Mouse (Mus musculus): ENCODE measurements around the gene Atg3.

Atg3 gene

DNA sequence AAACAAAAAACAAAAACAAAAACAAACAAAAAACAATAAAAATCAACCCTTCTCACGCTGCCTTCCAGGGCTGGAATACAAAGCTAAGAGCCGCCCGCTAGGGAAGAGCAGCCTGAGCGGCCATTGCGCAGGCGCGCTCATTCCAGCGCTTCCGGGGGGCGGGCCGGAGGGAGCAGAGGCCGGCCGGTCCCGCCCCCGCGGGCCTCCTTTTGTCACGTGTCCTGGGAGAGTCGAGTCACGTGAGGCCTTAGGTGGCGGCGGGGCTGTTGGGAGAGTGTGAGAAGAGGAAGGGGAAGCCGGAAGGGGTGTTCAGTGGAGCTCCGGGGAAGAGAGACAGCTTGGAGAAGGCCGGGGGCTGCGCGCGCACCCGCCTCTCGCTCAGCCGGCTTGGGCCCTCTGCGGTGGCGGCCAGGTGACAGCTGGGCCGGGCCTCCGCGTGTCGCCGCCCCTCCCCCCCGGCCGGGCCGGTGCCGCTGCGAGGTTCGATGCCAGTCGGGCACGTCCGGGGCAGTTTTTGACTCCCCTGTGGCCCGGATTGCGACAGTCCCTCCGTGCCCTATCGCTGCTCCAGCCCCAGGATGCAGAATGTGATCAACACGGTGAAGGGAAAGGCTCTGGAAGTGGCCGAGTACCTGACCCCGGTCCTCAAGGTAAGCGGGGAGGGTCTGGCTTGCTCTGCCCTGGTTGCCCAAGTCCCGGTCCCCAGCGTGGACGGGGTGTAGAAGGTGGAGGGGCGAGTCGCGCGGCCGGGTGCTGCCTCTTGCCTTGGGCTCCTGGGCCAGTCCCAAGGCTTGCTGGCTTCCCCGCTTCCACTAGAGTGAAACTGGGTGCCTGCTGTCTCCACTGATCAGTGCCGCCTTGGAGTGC lies at the start of gene Atg3, which contains the start of gene Slc35a5:
Atg3 (plus strand) TSS at position 264 of the 867 bp plus-strand sequence.
Slc35a5 (minus strand) TSS at position 185 of the 867 bp plus-strand sequence.
- peak; percentile 94 for DNase-seq (ENCODE audit: low read depth)

DNA sequence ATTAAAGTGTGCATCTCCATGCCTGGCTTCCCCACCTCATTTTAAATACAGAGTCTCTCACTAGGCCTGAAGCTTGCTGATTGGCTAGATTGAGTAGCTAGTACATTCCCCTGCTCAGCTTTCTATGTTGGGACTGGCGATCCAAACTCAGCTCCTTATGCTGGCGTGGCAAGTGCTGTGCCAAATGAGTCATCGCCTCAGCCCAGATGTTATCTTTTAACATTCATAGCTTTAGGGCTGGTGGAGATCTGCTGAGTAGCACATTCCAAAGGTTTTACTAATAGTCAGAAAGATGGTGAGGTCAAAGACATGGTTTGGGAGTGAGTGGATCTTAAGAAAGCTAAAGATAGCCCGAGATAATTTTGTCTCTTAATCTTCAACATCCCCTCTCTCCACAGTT lies 48.1 kb upstream of the Atg3 start:
- DNase-seq (ENCODE audit: low read depth): no peak

DNA sequence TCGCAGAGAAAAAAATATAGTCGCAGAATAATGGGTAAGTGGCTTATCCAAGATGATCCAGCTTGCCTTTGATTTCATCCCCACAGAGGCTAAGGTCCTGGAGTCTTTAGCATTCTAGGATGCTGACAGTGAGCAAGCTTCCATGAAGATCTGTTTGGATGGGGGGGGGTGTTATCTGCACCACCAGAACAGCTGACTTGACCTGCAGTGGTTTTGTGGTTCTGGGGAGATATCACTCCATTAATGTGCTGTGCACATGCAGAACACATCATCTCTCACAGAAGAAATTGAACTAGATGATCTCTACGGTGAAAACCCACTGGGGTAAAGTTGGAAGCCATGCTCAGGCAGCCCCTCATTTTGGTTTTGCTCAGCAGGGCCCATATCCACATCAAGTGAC lies 41.4 kb upstream of the Atg3 start:
- DNase-seq (ENCODE audit: low read depth): no peak

DNA sequence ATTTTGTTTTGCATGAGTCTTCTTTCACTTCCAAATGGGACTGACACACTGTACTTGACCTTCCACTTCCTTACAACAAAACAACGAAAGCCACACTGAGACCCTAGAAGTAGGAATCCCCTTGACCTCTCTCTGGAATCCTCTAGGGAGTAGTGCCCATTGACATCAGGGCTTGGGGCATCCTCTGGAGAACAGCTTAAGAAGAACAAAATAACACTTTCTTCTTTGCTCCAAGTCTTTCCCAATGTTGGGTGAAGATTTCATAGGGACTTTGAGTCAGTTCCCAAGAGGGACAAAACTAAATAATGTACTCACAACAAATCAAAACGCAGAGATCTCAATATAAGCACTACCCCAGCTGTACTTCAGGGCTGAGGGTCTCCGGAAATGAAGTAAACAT lies 39.8 kb upstream of the Atg3 start:
- no peak for DNase-seq (ENCODE audit: low read depth)

DNA sequence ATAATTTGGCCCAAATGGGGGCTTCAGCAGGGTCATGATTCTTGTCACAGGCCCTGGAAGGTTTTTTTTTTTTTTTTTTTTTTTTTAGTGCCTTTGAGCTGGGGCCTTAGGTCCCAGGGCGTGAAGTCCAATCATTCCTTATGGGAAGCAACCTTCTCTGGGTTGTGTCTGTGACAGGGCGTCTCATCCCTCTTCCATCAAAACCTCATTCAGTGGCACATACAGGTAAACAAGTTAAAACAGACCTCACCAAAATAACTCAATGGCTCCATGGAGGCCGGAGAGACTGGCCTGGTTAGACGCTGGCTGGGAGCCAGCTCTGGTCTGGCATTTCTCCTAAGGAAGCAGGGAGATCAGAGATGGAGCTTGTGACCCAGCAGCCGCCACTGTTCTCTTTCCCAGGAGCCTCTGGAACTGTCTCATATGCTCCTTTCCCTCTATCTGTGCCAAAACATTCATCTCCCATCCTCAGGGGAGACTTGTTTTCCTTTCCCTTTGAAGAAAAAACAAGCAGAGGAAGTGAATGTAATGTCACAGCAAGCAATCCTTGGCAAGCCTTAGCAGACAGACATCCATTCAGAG lies 37.6 kb upstream of the Atg3 start:
- no peak for DNase-seq (ENCODE audit: low read depth)

DNA sequence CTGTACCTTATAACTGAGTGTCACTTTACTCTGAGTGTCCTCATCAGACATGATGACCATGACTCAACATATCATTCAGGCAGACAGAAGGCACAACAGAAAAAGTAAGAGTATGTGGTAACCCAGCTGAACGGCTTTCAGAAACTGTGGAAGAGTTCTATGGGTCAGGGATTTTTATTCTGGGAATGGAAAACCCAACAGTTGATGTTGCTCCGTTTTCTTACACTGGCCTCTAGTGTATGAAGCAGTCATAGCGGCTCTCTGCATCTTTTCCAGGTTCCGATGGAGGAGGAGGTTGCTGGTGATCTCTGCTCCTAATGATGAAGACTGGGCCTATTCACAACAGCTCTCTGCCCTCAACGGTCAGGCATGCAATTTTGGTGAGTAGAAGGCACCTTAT lies 36.0 kb upstream of the Atg3 start:
- DNase-seq (ENCODE audit: low read depth): no peak

DNA sequence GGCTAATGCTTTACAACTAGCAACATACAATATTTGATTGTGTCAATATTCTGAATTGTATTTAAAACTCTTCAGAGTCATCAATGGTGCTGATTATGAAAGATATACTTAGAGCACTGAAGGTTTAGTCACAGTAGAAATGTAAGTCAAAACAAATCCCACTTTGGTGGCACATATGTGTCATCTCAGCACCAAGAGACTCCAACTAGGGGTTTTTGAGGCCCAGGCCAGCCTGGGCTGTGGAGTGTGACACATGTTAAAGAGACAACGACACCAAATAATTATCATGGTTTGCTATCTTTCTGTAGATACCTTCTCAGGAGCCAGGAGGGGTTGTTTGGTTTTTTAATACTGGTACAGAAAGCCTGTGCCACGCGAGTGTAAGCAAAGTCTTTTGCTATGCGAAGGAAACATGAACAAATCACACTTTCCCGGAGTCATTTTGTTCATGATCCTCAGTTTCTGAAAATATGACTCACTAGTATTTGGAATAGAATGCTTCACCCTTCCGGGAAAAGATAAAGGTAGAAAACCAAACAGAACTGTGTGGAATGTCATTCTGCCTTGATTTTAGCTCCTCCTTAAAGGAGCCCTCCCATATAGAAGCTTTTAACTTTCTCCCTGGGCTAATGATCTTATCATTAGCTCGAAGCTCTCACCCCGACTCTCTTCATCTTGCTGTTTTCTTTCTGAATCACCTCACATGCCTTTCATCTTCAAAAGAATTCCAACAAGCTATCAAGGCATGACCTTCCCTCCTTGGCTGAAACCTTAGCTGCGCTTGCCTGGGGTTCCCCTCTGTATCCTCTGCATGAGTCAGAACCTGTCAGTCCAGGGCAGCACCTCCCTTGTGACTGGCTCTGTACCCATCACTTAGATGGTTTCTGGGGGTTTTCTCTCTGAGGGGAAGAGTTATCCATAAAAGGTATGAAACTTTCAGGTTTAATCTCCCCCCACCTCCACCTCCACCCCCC lies 34.1 kb upstream of the Atg3 start:
- no peak for DNase-seq (ENCODE audit: low read depth)

DNA sequence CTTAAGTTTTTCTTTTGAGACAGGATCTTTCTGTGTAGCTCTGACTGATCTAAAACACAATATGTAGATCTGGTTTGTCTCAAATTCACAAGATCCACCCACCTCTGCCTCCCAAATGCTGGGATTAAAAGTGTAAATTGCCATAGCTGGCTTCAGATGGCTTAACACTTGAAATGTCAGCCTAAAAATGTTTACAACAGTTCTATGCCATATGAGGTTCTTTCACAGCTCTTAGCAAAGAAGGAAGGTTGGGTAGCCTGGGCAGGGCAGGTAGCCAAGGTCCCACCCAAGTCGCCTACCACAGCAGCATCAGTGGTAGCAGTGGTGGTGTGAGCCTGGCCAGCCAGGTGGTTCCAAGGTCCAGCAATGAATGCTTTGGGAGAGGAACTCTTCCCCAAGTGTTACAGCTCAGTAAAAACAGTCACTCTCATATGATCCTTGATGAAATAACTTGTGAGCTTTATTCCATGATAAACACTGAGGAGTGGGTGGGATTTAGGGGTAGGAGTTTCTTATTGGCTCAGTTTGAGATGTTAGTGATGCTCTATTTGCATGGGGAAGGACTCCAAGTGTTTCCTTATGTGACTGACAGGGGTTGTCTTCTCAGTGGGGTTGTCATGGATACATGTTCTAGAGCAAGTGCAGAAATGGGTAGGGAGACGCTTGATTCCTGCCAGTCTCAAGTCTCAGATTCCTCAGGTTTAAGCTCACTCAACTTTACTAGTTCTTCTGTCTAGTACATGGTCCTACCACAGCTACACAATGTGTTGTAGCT lies 30.5 kb upstream of the Atg3 start:
- DNase-seq (ENCODE audit: low read depth): no peak

DNA sequence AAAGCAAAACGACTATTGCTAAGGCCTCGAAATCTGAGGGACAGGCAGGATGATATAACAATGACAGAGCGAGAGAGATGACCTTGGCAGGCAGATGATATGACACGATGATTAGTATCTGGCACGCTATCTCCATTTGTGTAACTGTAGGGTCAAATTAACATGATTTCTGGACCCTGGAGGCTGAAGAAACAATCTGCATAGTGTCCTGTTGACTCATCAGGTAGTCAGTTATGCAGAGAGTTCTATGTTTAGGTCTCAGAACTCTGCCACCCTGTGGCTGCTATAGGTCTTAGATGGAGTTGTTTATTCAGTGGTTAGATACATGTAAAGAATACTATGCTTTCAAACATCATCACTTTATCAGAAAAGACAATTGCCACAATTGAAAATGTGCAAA lies 16.9 kb upstream of the Atg3 start:
- DNase-seq (ENCODE audit: low read depth): no peak

DNA sequence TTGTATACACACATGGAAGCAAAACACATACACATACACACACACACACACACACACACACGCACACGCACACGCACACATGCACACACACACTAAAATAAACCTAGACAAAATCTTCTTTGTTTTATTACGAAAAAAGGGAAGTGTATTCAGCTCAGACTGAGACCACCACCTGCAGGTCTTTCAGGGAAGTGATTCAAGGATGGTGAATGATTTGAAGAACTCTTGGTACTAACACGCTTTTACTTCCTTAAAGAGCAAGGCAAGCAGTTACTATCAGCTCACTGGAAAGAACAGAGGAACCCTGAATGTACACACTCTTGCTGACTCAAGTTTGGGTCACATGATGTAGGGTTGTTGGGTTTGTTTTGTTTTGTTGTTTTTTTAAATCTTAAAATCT lies 16.0 kb upstream of the Atg3 start:
- DNase-seq (ENCODE audit: low read depth): no peak

DNA sequence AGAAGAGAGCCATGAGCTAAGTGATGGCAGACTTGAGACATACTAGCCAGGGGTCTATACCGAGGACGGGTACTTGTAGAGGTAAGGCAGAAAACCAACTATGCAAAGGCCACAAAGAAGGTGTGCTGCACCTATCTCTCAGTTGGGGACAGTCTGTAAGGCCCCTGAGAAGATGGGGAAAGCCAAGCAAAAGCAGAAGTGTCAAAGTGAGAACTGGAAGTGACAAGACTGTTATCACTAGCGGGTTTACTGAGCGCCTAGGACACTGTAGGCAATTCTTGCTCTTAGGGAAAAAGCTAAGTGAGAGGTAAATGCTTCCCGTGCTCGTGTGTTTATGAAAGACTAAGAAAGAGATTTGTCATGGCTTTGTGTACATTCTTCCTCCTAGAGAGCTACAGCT lies 13.5 kb upstream of the Atg3 start:
- no peak for DNase-seq (ENCODE audit: low read depth)

DNA sequence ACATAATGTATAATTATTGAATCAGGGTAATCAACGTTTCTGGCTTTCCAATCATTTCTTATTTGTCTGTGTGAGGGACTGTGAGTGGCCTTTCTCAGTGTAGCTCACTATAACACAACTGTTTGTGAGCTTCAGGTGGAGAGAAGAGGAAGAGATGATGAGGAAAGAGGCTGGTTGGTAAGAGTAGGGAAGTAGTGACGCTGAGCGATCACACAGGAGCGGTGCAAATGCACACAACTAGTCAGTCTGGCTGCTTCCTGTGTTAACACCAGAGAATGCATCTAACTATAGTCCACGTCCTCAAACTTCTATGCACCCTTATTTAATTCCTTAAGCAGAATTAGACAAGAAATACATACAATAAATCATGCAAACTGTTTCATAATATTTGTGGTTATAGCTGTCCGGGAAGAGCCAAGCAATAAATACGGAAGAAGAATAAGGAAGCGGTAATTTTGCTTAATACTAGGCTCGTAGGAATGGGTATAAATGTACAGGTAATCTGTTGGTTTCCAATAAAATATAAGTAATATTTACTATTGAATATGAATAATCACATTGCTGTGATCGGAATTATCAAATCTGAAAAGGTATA lies 10.0 kb upstream of the Atg3 start:
- DNase-seq (ENCODE audit: low read depth): no peak

DNA sequence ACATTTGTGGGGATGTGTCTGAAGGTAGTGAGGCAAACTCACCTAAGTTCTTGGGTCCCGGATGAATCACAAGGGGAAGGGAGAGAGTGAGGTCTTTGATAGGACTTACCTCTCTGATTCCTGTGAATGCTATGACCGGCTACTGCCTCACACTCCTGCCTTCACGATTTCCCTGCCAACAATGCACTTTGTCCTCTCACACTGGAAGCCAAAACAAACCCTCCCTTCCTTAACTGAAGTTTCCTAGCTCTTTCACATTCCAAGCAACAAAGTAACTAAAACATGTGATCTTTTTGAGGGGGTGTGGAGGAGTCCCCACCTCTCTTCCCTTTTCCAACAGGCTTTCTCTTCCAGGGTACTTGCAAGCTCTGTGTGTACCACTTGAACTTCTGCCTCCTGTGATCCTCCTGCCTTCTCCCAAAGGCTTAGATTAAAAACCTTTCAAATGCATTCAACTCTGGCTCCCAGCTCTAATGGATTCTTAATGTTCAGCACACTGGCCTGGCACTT lies 3.8 kb upstream of the Atg3 start:
- no peak for DNase-seq (ENCODE audit: low read depth)

DNA sequence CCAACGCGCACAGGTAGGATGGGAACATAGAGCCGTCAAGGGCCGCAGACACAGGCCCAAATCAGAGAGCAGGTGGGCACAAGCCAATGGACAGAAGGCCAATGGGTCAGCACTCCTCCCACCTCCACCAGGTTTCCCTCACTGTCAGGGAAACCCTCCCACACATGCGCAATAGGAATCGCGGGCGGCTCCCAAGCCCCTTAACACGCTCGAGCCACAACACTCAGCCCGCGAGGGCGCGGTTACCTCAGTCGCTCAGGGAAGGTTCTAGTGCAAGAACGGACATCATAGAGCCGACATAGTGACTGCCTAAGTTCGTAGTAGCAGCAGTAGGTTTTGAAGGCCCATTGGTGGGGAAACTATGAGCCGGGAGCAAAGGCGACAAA lies 456 bp upstream of the Atg3 start:
- DNase-seq (ENCODE audit: low read depth): peak; percentile 56

DNA sequence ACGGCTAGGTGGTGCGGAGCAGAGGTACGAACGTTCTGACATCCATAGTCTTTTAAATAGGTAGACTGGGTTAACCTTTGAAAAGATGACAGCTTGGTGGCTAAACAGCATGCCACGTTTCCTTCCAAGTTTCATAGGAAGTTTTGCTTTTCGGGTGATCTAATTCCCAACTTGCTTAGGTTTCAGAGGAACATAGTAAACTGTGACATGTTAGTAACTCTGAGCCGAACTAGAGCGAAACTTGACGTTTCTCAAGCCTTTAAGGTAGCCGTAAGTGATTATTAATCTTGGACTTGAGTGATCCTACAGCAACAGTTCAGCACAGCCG lies 768 bp downstream of the Atg3 start:
- DNase-seq (ENCODE audit: low read depth): no peak

DNA sequence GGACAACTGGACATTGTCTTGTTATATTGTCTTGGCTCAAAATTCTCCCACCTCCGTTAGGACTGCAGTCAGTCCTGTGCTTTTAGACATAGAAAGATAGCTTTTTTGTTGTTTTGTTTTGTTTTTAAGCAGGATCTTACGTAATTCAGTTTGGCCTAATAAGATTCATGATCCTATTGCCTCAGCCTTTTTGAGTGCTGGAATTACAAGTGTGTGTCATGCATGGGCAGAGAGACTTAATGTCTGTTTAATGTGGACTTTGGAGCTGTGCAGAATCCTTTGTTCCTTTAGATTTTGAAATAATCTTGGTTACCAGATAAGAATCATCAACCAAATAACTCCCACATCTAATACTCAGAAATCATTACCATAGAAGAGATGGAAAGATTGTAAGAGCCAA lies 20.0 kb downstream of the Atg3 start:
- DNase-seq (ENCODE audit: low read depth): no peak

DNA sequence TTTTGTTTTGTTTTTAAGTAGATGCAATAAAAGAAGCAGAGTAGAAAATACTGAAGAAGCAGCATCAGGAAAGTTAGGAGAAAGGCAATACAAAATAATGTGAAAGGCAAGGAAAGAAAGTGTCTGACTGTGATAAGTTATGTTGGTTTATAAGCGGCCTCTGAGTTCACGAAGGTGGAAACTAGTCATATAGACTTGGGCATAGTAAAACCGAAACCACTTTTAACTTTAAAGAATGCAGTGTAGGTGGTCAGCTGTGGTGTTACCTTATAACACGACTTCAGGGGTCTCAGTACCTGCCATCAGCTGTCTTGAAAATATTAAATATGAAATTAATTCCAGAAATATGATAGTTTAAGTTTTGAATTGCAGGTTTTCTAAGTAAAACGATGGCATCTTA lies 23.2 kb downstream of the Atg3 start:
- no peak for DNase-seq (ENCODE audit: low read depth)

DNA sequence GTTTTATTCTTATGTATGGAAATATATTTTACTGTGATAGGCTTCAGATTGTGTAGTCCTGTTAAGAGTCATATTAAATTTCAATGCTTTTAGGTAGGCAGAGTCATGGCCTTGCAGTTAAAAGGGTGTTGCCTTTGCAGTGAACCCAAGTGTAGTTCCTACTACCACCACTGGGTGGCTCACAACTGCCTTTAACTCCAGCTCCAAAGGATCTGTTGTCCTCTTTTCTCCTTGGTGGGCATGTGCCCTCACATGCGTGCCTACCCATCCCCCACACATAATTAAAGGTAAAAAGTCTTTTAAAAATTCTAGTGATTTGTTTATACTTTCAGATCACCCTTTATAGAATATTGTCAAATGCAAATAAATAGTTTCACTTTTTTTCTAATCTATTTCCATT lies 34.0 kb downstream of the Atg3 start:
- DNase-seq (ENCODE audit: low read depth): peak; percentile 62

DNA sequence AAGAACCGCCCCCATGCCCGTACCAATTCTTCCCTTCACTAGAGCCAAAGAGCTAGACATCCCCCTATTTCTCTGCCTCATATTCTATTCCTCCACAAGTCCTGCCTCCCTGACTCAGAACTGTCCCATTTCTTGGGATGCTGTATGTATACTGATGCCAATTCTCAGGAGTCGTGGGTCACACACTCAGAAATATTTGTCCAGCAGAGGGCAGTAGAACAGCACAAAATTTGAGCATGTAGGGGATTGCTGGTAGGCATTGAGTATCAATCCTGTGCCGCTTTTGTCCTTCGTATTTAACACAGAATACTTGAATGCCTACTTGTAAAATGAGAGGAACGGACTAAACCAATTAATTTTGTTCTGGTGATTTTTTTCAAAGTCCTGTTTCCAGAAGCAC lies 38.2 kb downstream of the Atg3 start:
- peak; percentile 76 for DNase-seq (ENCODE audit: low read depth)

DNA sequence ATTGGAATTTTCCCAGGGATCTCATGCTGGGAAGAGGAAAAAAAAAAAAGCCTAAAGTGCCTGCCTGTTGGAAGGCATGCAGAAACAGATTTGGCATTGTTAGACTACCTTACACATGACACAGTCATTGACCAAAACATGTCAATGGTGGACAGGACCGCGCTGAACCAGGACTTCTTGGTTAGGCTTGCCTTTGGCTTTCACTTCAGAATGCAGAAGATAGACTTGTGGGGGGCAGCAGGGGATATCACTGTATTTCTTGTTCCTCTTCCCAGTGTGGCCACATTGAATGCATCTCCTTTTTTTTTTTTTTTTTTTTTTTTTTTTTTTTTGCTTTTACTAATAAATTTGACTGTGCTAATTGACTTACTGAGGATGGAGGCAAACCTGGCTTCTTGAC lies 42.8 kb downstream of the Atg3 start:
- no peak for DNase-seq (ENCODE audit: low read depth)

DNA sequence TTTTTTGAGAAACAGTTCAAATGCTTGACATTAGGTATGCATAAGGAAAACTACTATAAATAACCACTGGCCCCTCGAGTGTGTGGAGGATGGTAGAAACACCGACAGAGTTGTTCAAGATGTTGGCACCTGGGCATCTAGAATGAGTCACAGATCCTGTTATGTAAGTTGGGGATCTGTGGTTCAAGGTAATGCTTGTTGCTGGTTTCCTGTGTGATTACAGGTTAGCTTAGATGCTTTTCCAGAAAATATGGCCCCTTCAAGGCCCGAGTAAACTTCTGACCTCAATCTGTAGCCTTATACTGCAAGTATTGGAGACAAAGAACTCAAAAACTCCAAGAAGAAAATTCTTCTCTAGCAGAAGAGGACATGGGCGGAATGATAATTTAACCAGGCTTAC lies 45.9 kb downstream of the Atg3 start:
- DNase-seq (ENCODE audit: low read depth): no peak
